Mouse (Mus musculus): ENCODE results near the gene Hes5. TPM values are rescaled to one million over a fixed set of nuclear protein-coding genes. Genes with fewer than 3 reads are reported as not detected.
A peak's percentile ranks its signal among the peaks of the same experiment; 100 is the strongest.

The Hes5 gene
- polyA plus RNA-seq, 1 experiment from 2014 or later = 119 TPM

DNA sequence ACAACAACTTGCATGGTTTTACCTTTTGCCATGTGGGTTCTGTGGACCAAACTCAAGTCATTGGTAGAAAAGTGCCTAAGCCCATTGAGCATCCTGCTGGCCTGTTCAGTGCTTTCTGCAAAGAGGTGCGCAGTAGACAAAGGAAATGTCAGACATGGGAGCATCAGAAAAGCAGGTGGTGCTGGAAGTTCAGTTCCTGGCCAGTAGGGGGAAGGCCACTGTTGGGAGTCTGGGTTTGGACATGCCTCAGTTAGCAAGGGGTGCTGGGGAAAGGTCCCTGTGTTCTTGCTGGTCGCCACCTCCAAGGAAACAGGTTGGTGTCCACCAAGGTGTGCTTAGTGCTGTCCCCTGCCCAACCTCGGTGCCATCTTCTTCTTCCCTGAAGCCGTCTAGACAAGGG, 19.4 kb downstream of the Hes5 start:
- H3K4me1 ChIP-seq (replicated peaks) = peaks cover 12% of the 10 kb centered on the region
- WGBS = 93% methylated on average over 4 of the region's 4 CpGs

DNA sequence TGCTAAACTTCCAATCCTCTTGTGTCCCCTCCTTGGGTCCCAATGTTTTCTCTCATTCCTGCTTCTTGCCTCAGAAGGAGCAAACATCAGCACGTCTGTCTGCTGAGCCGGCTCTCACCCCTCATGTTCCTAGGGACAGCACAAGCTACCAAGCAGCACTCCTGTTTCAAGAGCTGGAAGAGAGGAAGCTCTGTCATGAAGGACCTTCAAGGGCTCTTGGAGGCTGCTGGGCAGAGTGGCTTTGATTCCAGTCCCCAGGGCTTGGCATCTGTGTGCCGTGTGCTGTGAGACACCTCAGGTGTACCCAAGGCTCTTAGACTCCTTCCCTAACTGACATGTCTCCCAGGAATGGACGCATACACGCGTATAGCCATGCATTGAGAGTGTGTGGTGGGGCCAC, 20.4 kb downstream of the Hes5 start:
- Histone ChIP-seq H3K27ac (replicated peaks) (no peak overlapping the region), H3K36me3 (peaks cover 53% of the 10 kb centered on the region), H3K9ac (no peak overlapping the region), H3K4me3 (no peak overlapping the region), H3K9me3 (no peaks in the 10 kb centered on the region), H3K27me3 (peaks cover 11% of the 10 kb centered on the region), H3K4me2 (no peak overlapping the region), H3K4me1 (replicated peaks) (peaks cover 18% of the 10 kb centered on the region)
- 89% methylated on average over 6 of the region's 6 CpGs for WGBS
- ATAC-seq (ENCODE audit: low read depth) = peak; percentile 6; the same call in 1 of the 2 replicates

More for the DNA sequence above, 19.4 kb downstream of the Hes5 start:
- H3K27ac ChIP-seq (replicated peaks) = no peak overlapping the region
- H3K9me3 ChIP-seq = no peaks in the 10 kb centered on the region
- H3K36me3 ChIP-seq = peaks cover 63% of the 10 kb centered on the region
- H3K27me3 ChIP-seq = peaks cover 11% of the 10 kb centered on the region
- no peak overlapping the region for H3K4me2 ChIP-seq
- no peak overlapping the region for H3K9ac ChIP-seq
- no peak overlapping the region for H3K4me3 ChIP-seq
- ATAC-seq (ENCODE audit: low read depth) = no peak

DNA sequence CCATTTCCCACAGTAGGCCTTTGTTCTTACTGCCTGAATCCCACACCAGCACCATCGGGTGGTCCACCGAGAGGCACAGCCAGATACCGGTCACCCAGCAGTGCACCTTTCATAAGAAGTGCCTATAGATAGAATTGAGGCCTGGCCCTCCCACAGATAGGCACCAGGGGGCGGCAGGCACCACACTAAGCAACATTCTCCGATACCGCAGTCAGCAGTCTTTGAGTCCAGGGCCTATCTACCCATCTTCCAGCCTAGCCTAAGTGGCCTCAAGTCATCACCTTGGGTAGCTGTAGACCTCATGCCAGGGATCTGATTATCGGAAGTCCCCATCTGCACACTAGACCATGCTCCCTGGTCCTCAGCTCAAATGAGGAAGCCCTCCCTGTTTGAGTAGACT, 20.8 kb downstream of the Hes5 start:
- Histone ChIP-seq H3K9me3 (no peaks in the 10 kb centered on the region), H3K4me1 (replicated peaks) (peaks cover 20% of the 10 kb centered on the region), H3K9ac (no peak overlapping the region), H3K4me3 (no peak overlapping the region), H3K27me3 (peaks cover 16% of the 10 kb centered on the region), H3K4me2 (no peak overlapping the region), H3K36me3 (peaks cover 49% of the 10 kb centered on the region), H3K27ac (replicated peaks) (no peak overlapping the region)
- WGBS = 55% methylated on average over 7 of the region's 7 CpGs
- peak; percentile 64; the same call in 1 of the 2 replicates for ATAC-seq (ENCODE audit: low read depth)

DNA sequence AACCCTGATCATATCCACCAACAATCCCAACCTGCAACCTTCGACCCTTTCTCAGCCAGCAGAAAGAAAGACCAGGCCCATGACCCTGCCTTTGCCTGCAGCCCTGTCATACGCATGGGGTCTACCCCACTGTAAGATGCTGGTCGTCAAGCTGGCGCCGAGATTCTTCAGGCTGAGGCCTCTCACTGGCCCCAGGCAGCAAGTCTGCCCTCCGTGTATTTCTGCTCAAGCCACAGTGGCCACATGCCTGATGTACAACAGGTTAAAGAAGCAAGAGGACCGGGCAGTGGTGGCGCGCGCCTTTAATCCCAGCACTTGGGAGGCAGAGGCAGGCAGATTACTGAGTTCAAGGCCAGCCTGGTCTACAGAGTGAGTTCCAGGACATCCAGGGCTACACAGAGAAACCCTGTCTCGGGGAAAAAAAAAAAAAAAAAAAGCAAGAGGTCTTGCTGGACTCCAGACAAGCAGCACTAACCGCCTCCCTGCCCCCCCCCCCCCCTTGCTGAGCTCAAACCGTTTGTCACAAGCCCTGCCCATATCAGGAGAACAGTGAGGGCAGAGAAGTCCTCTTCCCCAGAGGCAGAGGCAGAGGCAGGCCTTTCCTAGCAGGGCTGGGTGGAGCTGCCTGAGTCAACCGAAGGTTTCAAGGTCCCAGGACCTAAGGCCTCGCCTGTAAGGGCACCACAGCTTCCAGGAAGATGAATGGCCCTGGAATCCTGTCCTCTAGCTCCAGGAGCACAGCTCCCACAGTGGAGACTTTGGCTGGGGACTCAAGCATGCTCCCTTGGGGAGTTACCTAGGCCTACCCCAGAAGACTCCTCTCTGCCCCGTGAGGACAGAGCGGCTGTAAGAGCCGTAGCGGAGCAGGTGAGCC, 21.8 kb downstream of the Hes5 start:
- WGBS = 78% methylated on average over 19 of the region's 19 CpGs
- no peak overlapping the region for H3K4me2 ChIP-seq
- 0 out of 2 replicates have a peak overlapping the region, but pooled peaks have one; percentile 22 for H3K9ac ChIP-seq
- H3K9me3 ChIP-seq = no peaks in the 10 kb centered on the region
- peaks cover 39% of the 10 kb centered on the region for H3K36me3 ChIP-seq
- ATAC-seq (ENCODE audit: low read depth) = no peak
- no peak overlapping the region for H3K27ac ChIP-seq (replicated peaks)
- no peak overlapping the region for H3K4me3 ChIP-seq
- peaks cover 20% of the 10 kb centered on the region for H3K4me1 ChIP-seq (replicated peaks)
- H3K27me3 ChIP-seq = peaks cover 22% of the 10 kb centered on the region

GRCm38 (mm10) chr4:154983767-154984166, 23.0 kb downstream of the Hes5 start:
- Histone ChIP-seq H3K9ac (peak overlapping the region; percentile 56), H3K4me1 (replicated peaks) (peaks cover 20% of the 10 kb centered on the region), H3K4me2 (no peak overlapping the region; the same call in 1 of the 2 replicates), H3K4me3 (no peak overlapping the region), H3K36me3 (peaks cover 26% of the 10 kb centered on the region), H3K27me3 (peaks cover 22% of the 10 kb centered on the region), H3K9me3 (no peaks in the 10 kb centered on the region), H3K27ac (replicated peaks) (no peak overlapping the region)
- ATAC-seq (ENCODE audit: low read depth) = no peak
- 18% methylated on average over 18 of the region's 24 CpGs for WGBS

DNA sequence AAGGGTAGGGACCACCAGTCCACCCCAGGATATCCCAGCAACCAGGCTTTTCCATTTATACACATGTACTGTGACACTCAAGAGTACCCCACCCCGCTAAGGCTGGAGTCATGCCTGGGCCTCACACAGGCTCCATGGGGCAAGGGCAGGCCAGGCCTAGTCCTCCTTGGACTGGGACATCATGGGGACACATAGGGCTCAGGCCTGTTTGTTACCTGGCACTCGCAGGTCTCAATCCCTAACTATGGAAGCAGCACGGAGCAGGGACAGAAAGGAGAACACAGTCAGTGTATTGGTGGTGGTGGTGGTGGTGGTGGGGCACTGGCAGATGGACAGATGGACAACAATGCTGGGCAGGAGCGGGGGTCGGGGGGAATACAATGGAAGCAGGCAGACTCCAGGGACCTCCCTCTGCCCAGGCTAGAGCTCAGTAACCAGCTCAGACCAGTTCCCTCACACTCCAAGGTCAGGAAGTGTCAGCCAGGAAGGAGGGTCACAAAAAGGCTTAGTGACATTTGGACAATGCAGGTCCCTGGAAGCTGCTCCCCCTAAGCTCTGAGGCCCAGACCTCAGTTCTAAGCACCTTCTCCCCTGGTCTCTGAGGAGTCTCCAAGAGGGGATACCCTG, 24.5 kb downstream of the Hes5 start:
- Histone ChIP-seq H3K4me1 (replicated peaks) (peaks cover 20% of the 10 kb centered on the region), H3K27ac (replicated peaks) (no peak overlapping the region), H3K9ac (peak overlapping the region; percentile 56; the same call in 1 of the 2 replicates)

GRCm38 (mm10) chr4:154986096-154986495, 25.4 kb downstream of the Hes5 start:
- ATAC-seq (ENCODE audit: low read depth) = no peak
- Histone ChIP-seq H3K4me2 (peak overlapping the region; percentile 31), H3K9ac (peak overlapping the region; percentile 56; the same call in 1 of the 2 replicates)

More for the DNA sequence above, 24.5 kb downstream of the Hes5 start:
- peaks cover 22% of the 10 kb centered on the region for H3K27me3 ChIP-seq
- H3K4me3 ChIP-seq = no peak overlapping the region
- 66% methylated on average over 5 of the region's 5 CpGs for WGBS
- H3K4me2 ChIP-seq = no peak overlapping the region
- H3K36me3 ChIP-seq = peaks cover 11% of the 10 kb centered on the region
- no peaks in the 10 kb centered on the region for H3K9me3 ChIP-seq
- no peak for ATAC-seq (ENCODE audit: low read depth)

GRCm38 (mm10) chr4:154986750-154987149, 26.0 kb downstream of the Hes5 start:
- H3K27me3 ChIP-seq = peaks cover 22% of the 10 kb centered on the region
- H3K36me3 ChIP-seq = no peaks in the 10 kb centered on the region
- no peak overlapping the region for H3K4me3 ChIP-seq
- no peak overlapping the region for H3K4me2 ChIP-seq
- no peak overlapping the region for H3K27ac ChIP-seq (replicated peaks)
- ATAC-seq (ENCODE audit: low read depth) = no peak
- no peaks in the 10 kb centered on the region for H3K9me3 ChIP-seq
- H3K9ac ChIP-seq = no peak overlapping the region
- peaks cover 20% of the 10 kb centered on the region for H3K4me1 ChIP-seq (replicated peaks)
- WGBS = 73% methylated on average over 15 of the region's 15 CpGs

More at GRCm38 (mm10) chr4:154986096-154986495, 25.4 kb downstream of the Hes5 start:
- H3K36me3 ChIP-seq = peaks cover 3% of the 10 kb centered on the region
- WGBS = 15% methylated on average over 17 of the region's 17 CpGs
- H3K4me3 ChIP-seq = no peak overlapping the region
- H3K27me3 ChIP-seq = peaks cover 22% of the 10 kb centered on the region
- no peaks in the 10 kb centered on the region for H3K9me3 ChIP-seq
- peaks cover 20% of the 10 kb centered on the region for H3K4me1 ChIP-seq (replicated peaks)
- no peak overlapping the region for H3K27ac ChIP-seq (replicated peaks)

- Histone ChIP-seq H3K4me2 (no peak overlapping the region), H3K27me3 (no peaks in the 10 kb centered on the region), H3K4me1 (replicated peaks) (peaks cover 28% of the 10 kb centered on the region), H3K9ac (no peak overlapping the region), H3K27ac (replicated peaks) (no peak overlapping the region), H3K36me3 (no peaks in the 10 kb centered on the region), H3K4me3 (no peak overlapping the region), H3K9me3 (no peaks in the 10 kb centered on the region)
- ATAC-seq (ENCODE audit: low read depth) = no peak
- WGBS = 71% methylated on average over 4 of the region's 4 CpGs
Observed at GRCm38 (mm10) chr4:154994876-154995275, 34.2 kb downstream of the Hes5 start.

DNA sequence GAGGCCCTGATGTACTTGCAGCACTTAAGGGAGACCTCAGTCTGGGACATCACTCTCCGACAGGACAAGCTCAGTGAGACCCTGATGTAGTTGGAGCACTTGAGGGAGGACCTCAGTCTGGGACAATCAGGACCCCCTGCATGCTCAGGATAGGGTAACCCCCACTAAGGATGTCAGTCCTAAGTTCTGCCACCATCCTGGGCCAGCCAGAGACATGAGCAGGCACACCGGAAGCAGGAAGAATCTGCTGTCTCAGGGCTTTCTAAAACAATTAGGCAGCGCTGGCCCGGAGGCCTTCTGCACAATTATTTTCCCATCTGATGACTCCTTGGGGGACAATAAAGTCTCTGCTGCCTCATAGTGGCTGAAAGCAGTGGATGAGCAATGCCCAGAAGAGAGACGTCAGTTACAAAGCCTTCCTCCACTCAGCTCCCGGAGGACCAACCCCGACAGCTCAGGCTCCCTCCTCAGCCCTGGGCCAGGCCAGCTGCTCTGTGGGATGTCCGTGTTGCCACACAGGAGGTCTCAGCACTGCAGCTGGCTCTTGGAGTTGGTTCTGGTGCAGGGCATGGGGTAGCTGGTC, 35.9 kb downstream of the Hes5 start:
- 11% methylated on average over 8 of the region's 8 CpGs for WGBS

DNA sequence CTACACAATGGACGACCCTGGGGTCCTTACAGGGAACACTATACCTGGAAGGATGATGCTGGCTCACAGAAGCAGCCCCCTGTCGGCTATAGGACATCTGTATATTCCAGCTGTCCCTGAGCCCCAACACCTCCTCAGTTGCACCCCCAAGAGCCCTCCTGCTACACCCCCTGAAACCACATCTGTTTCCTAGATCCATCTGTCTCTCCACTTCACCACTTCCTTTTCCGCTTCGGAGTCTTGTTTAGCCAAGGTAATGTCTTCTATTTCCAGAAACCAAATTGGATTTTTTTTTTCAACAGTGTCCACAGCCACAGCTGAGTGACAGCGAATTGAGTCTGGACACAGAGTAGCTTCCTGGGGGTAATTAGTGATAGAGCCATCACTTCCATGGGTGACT, 38.7 kb downstream of the Hes5 start:
- 80% methylated on average over 5 of the region's 5 CpGs for WGBS
- no peak overlapping the region for H3K4me3 ChIP-seq
- no peaks in the 10 kb centered on the region for H3K9me3 ChIP-seq
- no peaks in the 10 kb centered on the region for H3K27me3 ChIP-seq
- no peak overlapping the region for H3K4me2 ChIP-seq
- ATAC-seq (ENCODE audit: low read depth) = no peak
- no peak overlapping the region for H3K9ac ChIP-seq
- peaks cover 32% of the 10 kb centered on the region for H3K4me1 ChIP-seq (replicated peaks)
- H3K36me3 ChIP-seq = no peaks in the 10 kb centered on the region
- H3K27ac ChIP-seq (replicated peaks) = no peak overlapping the region

More for the DNA sequence above, 35.9 kb downstream of the Hes5 start:
- ATAC-seq (ENCODE audit: low read depth) = peak; percentile 80
- Histone ChIP-seq H3K4me1 (replicated peaks) (peaks cover 32% of the 10 kb centered on the region), H3K27me3 (no peaks in the 10 kb centered on the region), H3K36me3 (no peaks in the 10 kb centered on the region), H3K9ac (no peak overlapping the region), H3K27ac (replicated peaks) (peak overlapping the region; percentile 74), H3K9me3 (no peaks in the 10 kb centered on the region), H3K4me3 (no peak overlapping the region), H3K4me2 (no peak overlapping the region)

DNA sequence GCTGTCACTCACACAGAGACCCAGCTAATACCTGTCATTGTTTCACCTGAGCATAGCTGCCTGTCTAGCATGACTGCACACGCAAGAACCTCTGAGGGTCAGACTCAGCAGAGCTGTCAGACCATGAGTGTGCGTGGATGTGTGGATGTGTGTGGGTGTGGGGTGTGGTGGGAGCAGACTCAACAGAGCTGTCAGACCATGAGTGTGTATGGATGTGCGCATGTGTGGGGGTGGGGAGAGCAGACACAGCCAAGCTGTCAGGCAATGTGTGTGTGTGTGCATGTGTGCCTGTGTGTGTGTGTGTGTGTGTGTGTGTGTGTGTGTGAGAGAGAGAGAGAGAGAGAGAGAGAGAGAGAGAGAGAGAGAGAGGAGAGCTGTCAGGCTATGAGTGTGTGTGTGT, 44.6 kb downstream of the Hes5 start:
- no peak overlapping the region for H3K4me3 ChIP-seq
- H3K36me3 ChIP-seq = no peaks in the 10 kb centered on the region
- H3K27ac ChIP-seq (replicated peaks) = no peak overlapping the region
- no peak overlapping the region for H3K4me2 ChIP-seq
- no peak for ATAC-seq (ENCODE audit: low read depth)
- WGBS = 91% methylated on average over 3 of the region's 3 CpGs
- H3K9ac ChIP-seq = no peak overlapping the region
- H3K4me1 ChIP-seq (replicated peaks) = 0 out of 2 replicates have a peak, but pooled peaks cover under 1% of the 10 kb centered on the region
- 0 out of 2 replicates have a peak, but pooled peaks cover 5% of the 10 kb centered on the region for H3K27me3 ChIP-seq
- no peaks in the 10 kb centered on the region for H3K9me3 ChIP-seq

Data from neural tube, embryonic 13.5 days (tissue).